Mouse (Mus musculus) spleen, adult 18-20 months (tissue): ENCODE measurements at regions not wholly inside any gene's neighbourhood (a gene's known extent, or its start where the extent isn't known, plus 50 kb on each side); places are given as distances from the start of the nearest gene placed in this dataset.

ENCODE experiments used
- DNase-seq, 2 experiments: peaks; one replicate each; pipeline ENCODE4 v3.0.0; 2022; ENCODE audit warnings: mixed read lengths in 2 of 2

DNA sequence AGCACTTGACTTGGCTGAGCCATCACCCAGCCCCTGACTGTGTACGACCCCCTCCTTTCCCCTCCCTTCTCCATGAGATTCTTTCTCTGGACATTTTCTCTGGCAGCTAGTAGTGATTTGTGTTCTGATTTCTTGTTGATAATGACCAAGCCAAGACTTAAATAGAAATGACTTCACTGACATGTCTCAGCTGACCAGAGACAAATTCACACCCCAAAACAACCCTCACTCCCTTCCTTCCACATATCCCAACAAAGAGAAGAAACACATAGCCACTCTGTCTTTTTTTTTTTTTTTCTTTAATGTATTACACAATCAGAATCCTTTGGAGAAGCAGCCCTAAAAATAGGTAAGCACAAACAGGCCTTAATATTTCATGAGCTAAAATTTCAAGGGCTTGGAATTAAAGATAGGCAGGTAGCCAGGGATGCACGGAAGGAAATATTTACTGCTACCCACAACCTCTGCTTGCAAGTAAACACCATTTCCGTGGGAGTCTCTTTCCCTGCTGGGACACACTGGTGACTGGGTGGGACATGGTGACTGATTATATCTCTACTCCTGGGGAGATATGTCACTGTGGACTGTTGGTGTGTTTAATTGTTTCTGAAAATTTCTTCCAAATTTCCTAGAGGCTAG is 272.1 kb upstream of the Adgrl2 start:
- no peak for DNase-seq

DNA sequence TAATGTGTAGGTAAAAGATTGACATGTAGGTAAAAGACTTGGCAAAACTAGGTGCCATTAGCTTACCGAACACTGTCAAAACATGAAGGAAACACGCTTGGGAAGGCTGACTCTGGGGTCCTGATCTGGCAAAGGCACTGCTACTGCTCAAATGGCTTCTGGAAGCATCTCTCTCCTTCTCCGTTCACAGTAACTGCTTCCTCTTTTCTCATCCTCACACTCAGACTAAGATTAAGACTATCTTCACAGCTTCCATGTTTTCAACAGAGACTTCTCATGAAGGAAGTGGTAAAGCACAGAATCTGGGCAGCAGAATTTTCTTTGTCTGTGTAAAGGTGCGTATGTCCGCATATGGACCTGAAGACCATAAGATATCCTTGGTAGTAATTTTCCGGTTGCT is 271.4 kb upstream of the Adgrl2 start:
- no peak for DNase-seq

DNA sequence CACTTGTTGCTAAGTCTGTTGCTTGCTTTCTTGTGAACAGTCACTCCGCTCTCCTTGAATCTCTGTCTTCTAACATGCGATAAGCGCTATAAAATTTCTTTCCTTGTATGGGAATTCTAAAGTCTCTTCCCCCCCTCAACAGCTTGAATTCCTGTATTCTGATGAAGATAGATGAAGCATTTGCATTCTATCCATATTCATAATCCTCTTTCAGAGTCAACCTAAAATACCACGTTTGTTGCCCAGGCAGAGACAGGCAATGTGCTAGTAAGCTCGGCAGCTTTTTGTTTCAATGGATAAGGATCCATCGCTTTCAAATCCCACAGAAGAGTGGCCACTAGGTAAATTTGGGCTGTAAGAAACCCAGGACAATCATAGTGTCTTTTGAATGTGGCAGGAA is 268.5 kb upstream of the Adgrl2 start:
- no peak for DNase-seq

DNA sequence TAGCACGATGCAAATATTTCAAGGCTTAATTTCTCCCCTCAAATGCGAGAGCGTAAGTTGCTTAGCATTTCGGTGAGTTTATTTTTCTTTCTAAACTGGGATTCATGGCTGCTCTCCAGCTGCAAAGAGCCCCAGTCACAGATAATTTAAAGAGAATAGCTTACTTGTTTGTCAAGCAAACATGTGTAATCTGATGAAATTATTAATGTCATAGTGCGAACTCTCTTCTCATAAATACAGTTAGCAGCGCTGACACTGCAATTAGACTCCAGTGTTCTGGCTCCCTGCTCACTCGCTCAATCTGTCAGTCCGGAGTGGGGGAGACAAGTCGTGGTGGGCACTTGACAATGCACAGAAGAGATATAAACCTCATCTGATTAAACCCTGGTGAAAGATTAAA is 266.5 kb upstream of the Adgrl2 start:
- no peak for DNase-seq

DNA sequence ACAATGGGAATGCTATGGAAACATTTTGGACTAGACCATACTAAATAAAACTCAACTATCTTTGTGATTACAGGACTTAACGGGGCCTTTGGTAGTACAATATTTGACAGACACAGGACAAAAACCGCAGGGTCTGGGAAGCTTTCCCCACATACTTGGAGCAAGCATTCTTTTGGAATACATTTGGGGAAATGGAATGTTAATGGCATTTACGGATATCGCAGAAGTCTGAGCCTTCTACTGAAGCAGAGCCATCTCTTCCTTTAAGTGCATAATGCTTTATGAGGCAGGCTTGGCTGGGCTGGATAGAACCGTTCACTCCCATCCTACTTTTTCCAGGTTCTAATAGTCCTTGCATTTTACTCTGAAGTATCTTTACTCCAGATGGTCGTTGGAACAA is 262.7 kb upstream of the Adgrl2 start:
- DNase-seq = no peak

DNA sequence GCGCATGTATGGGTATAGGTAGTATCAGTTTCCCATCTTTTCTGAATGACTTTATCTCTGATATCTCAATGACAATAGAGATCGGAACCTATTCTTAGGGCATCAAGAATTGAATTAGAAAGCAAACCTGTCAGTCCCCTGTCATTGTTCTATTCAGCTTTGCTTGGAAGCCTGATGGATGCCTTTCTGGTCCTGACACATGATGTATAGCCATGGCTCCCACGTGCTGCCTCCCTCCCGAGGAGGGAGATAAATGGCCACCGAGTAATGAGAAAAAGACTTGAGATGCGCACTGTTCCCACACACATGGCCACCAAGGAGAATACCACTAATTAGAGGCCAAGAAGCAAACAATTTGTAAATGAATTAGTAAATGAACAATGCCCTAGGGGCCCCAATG is 261.8 kb upstream of the Adgrl2 start:
- DNase-seq = no peak

DNA sequence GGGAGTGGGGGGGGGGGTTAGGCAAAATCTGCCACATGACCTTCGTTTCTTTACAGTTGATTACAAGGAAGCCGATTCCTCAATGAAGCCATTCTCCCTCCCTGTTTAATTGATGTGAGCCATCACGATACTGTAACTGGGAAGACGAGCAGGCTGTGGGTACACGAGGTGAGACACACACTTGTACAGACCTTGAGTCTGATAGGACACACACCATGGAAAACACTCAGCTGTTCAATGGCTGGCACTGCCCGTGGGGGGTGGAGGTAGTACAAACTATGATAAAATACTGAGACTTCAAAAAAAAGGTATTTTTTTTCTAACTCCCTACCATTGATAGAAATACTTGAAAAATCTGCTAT is 257.3 kb upstream of the Adgrl2 start:
- no peak for DNase-seq

DNA sequence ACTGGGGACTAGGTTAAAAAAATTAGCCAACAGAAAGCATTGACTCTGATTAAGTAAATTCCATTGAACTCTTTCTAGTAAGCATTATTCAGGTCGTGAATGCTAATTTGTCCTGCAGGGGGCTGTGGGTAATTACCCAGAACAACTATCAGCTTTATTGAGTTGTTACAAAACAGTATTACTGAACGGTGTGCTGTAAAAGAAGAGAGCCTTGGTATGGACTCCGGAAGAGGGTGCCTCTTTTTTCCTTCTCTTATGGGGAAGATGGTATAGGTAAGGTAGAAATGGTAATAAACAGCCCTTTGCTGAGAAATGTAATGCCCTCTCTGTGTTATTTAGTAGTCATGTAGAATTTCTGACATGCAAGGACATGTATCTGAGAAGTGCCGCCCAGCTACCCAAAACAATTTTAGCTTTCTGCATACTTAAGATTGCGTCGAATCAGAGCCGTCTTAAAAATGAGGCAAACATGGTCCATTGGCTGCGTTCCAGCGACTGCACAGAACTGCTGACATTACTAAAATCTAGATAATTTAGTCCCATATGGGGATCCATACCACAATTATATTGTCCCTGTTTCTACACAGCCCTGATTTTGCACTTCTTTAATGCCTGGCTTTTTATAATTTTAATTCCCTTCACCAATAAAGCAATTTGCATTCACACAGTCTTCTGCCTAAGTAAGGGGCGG is 256.7 kb upstream of the Adgrl2 start:
- DNase-seq = no peak

DNA sequence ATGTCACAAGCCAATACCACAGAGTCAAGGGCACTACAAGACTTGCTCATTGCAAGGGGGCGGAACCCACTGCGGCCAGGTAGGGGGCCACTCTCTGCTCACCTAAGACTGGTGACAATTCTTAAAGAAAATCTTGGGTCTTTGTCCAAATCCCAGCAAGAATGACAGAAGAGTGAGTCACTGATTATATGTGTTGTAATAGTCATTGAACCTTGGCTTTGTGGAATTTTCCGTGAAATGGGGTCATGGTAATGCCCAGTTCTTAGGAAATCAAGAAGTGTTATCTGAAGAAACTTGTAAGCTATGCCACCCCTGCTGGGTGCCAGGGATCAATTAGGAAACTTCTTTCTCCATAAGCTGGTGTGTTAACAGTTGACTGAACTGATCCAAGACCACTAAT is 249.3 kb upstream of the Adgrl2 start:
- no peak for DNase-seq

DNA sequence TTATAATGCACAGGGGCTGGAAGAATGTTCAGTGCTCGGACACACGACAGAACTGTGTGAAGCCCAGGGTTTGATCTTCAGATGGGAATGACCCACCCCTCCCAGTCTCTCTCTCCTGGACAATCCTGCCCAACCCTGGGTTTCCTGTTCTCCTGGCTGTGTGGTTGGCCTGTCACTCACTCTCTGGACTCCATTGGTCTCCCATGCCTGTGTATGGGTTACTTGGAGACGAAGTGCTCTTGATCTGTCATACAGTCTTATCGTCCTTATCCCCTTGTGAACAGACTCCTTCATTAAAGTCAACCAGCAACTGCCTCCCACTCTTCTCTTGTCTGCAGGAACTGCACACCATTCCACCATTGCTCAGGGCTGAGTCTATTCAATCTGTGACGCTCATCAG is 247.7 kb upstream of the Adgrl2 start:
- DNase-seq = no peak

DNA sequence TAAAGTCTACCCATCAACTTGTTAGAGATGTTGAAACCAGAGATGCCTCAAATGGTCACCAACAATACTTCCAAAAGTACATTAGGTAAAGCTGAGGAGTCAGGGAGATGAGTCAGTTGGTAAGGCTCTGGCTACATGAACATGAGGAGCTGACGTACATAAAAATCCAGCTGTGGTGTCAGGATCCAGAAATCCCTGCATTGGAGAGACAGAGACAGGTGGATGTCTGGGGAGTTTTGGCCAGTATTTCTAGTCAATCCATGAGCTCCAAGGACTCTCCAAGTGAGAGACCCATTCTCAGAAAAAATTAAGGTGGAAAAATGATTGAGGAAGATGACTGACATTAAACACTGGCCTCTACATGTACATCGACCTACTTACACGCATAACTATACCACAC is 244.8 kb upstream of the Adgrl2 start:
- no peak for DNase-seq

DNA sequence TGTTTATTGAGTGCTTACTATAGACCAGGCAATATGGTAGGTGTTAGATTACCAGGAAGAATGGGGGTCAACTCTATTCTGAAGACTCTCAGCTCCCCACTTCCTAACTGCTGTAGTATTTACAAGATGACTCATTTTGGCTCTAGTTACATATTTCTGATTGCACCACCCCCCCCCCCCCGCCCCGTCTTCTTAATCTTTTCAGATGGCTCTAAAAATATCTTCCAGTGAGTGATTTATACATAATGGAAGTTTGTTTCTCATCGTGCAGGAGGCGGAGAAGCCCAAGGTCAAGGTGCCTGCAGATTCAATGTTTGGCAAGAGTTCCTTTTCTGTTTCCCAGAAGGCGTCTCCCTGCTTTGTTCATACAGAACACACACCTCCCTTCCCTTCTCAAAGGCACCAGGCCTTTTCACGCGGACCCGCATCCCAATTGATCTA is 243.4 kb upstream of the Adgrl2 start:
- no peak for DNase-seq

DNA sequence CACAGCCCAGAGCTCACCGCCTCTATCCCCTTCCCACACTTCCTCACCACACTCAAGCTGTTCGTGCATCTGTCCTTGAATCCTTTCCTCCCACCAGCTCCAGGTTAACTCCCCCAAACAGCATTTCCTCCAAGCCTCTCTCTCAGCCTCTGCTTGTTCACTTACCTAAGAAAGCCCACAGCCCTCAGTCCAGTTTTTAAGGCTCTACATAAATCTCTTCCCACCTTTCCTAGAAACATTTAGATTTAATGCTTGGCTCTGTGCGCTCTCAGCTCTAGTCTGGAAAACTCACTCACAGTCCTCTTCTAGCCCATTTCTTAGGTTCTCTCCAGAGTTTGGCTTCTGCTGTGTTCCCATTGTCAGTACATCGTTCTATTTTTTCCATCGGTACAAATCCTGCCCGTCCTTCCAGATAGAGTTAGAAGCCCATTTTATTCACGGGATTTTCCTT is 242.9 kb upstream of the Adgrl2 start:
- no peak for DNase-seq

DNA sequence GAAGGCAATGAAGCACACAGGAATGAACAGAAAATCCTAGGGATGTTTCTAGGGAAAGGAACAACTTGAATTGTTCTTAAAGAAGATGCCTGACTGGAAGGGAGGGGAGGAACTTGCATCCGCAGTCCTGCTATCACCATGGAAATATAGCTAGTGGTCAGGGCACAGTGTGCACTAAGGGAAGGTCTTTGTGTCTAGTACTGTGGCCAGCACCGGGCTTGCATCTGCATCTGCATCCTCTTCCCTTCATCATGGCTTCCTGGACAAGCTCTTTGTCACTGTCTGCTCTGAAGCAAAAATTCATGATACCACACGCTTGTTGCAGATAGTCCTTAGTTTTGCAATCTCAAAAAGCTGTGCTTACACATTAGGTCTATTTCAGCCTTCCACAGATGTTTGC is 241.0 kb upstream of the Adgrl2 start:
- no peak for DNase-seq

DNA sequence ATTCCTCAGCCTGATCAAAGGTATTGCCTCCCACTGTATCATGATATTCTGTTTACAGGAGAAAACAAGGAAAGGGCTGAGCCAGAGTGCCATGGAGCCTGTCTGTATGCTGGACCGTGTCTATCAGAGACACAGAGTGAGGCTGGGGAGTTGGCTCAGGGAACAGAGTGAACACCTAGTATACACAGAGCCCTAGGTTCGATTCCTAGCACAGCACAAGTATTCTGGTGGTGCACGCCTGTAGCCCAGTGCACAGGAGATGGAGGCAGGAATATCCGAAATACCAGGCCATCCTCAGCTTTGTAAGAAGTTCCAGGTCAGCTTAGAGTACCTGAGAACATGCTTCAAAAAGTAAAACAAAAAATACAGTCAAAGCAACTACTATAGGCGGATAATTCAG is 237.2 kb upstream of the Adgrl2 start:
- no peak for DNase-seq

DNA sequence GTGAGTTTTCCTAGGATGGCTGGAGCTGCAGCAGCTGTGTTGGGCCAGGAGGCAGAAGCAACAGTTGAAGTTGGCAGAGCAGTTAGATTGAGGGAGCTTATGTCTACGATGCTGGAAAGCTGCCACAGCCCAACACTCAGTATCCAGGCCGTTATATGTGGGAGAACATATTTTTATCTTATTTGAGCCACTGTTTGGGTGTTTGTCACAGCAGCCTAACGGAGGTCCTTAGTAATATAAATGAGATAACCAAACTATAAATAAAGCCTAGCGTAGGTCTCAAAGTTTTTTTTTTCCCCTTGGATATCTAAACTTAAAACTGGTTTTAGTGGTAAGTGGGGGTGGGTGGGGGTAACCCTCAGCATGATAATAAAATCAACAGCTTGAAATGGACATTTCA is 236.4 kb upstream of the Adgrl2 start:
- DNase-seq = no peak

DNA sequence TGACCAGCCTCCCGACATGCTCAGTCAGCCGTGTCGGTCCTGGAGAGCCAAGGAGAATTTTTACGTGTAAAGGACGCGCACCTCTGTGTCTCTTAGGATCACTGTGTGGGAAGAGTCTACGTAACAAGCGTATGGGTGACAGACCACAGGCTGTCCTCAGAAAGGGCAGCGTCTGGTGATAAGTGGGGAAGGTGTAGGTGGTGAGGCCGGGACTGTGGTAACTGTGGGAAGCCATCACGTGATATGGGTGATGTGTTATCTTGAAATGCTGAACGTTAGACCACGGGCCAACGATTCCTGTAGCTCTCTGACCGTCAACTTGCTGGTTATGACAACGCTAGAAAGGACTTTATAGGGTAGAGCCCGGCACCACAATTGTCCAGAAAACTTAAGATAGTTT is 235.3 kb upstream of the Adgrl2 start:
- DNase-seq = no peak

DNA sequence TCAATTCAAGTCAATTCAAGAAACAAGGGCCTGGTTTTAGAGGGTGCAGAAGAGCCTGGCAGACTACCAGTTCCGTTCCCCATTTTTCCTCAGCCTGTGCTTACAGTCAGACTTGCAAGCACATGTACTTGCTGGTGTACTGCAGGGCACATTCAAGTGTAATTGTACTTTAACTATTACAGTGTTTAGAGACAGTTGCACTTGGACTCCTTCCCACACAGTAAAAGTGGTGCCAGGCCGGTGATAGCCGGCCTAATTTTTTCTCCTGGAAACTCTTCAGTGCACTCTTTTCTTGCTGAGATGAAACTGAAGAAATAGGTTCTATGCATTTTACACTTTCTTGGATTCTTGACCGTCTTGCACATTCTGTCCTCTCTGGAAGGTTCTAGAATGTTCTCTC is 233.9 kb upstream of the Adgrl2 start:
- no peak for DNase-seq

DNA sequence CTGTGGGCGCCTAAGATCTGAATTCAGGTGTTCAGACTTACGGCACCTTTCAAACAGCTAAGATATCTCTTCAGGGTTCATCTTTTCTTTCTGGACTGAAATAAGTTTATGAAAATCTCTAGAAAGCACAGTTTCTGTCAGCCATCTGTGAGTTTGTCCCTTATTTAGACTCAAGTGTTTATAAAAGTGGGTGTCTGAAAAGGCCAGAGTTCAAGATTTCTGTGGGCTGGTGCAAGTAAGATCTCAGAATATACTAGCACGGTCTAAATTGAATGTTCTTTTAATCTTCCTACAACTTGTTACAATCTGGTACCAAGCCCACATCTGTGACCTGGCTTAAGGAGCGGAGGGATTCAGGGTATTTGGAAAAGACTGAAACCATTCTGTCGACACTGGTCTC is 233.4 kb upstream of the Adgrl2 start:
- DNase-seq = no peak

DNA sequence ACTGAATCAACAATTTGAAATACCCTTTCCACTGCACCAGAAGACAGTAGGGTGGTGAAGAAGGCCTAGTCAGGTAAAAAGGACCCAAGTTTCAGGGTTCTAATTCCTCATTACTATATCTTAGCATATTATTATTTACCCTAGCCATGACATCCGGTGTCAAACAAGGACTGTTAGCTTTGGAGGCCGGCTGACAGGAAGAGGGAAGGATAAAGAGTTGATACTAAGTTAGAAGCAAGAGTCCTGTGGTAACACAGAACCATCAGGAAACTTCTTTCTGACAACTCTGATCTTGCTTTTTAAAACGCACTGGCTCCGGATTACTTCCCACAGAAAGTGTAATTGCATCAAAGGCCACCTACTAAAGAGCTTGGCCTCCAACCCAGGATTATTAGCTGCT is 230.6 kb upstream of the Adgrl2 start:
- no peak for DNase-seq

DNA sequence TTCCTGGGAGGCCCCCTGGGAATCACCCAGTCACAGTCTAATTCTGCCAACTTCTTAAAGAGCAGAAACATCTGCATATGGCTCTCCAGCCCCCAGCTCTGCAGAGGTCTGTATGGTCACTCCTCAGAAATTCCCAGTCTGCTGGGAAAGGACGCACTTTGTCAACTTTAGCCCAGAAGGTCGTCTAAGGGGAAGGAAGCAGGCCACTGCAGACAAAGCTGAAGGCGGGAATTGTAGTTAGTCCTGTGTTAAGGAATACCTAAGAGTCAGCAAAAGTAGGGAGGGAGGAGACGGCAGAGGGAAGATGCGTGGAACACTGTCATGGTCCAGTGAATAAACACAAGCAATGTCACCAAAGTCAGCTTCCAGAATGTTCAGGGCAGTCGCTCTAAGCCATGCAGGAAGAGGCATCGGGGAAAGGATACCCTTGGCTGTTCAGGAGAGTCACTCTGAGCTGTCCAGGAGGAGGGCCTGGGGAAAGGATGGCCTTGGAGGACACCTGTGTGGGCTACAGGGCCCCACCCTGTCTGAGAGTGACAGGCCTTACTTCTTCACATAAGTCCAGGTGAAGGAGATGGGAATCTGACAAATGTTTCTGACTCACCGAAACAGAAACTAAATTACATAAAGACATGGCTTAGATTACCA is 230.1 kb upstream of the Adgrl2 start:
- DNase-seq = no peak

DNA sequence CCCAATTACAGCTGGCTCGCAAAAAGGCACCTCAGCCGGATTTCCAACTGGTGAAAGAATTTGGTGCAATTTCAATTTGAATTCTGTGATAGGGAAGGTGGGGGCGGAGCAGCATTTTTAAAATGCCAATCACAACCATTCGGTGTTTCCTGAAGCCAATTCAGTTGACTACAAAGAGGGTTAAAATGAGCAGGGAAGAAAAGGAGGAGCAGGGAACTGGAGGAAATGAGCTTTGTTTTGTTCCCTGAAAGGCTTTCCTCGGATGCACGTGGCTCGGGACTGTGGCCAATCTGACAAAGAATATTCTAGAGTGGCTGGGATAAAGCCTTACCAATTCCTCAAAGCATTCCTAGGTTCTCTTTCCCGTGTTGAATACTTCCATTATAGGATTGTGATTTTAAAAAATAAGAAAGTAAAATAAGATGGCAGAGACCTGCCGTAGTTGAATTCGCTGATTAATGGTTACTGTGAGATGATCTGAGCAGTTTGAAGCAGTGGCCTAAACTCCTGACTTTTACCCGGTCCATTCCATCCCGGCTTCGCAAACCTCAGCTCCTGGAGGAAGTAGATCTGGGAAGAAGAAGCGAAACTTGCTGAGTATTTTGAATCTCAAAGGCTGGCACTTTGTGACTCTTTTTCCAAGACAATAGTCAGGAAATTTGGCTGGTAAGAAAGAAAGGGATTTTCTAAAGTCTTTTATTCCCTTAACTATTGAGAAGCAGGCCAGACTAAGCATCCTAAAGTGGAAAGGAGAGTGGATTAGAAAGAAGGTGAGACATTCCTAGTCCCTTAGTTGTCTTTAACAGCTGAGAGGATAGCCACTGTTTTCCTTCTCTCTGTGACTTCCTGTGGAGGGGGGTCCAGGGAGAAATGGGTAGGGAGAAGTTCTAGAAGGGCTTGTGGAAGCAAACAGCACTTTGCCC is 229.3 kb upstream of the Adgrl2 start:
- no peak for DNase-seq
